Mouse (Mus musculus) mesoderm, embryonic 11.5 days (tissue): ENCODE results near the gene Slc22a12.

Source experiments
- DNase-seq: peaks from one replicate; pipeline ENCODE4 v3.0.0-alpha.2; 2012; ENCODE audit warnings: low read depth, low spot score

Gene Slc22a12

GRCm38 (mm10) chr19:6518601-6519000 lies 24.2 kb downstream of the Slc22a12 start:
- DNase-seq = peak; percentile 58

GRCm38 (mm10) chr19:6516153-6516552 lies 26.7 kb downstream of the Slc22a12 start:
- DNase-seq = no peak

GRCm38 (mm10) chr19:6515448-6515847 lies 27.4 kb downstream of the Slc22a12 start:
- DNase-seq = no peak

- no peak for DNase-seq
Observed at GRCm38 (mm10) chr19:6514940-6515339, 27.9 kb downstream of the Slc22a12 start.

- DNase-seq = no peak
Observed at GRCm38 (mm10) chr19:6513389-6514139, 29.3 kb downstream of the Slc22a12 start.

GRCm38 (mm10) chr19:6510546-6510945 lies 32.3 kb downstream of the Slc22a12 start:
- DNase-seq = no peak

GRCm38 (mm10) chr19:6509881-6510280 lies 33.0 kb downstream of the Slc22a12 start:
- DNase-seq = no peak

- DNase-seq = no peak
Observed at GRCm38 (mm10) chr19:6507393-6507792, 35.4 kb downstream of the Slc22a12 start.

- no peak for DNase-seq
Observed at GRCm38 (mm10) chr19:6504656-6505045, 38.2 kb downstream of the Slc22a12 start.

- DNase-seq = no peak
Observed at GRCm38 (mm10) chr19:6503926-6504655, 38.7 kb downstream of the Slc22a12 start.

- peak; percentile 88 for DNase-seq
Observed at GRCm38 (mm10) chr19:6502543-6503319, 40.1 kb downstream of the Slc22a12 start.

GRCm38 (mm10) chr19:6502035-6502541 lies 40.7 kb downstream of the Slc22a12 start:
- peak; percentile 82 for DNase-seq

- DNase-seq = no peak
Observed at GRCm38 (mm10) chr19:6500636-6501025, 42.2 kb downstream of the Slc22a12 start.

GRCm38 (mm10) chr19:6499860-6500635 lies 42.8 kb downstream of the Slc22a12 start:
- DNase-seq = no peak

- no peak for DNase-seq
Observed at GRCm38 (mm10) chr19:6498350-6499131, 44.3 kb downstream of the Slc22a12 start.

- no peak for DNase-seq
Observed at GRCm38 (mm10) chr19:6497803-6498202, 45.0 kb downstream of the Slc22a12 start.

- DNase-seq = peak; percentile 73
Observed at GRCm38 (mm10) chr19:6497150-6497801, 45.6 kb downstream of the Slc22a12 start.

GRCm38 (mm10) chr19:6496462-6497149 lies 46.2 kb downstream of the Slc22a12 start:
- DNase-seq = no peak

GRCm38 (mm10) chr19:6495714-6496113 lies 47.1 kb downstream of the Slc22a12 start:
- DNase-seq = no peak
